Mouse (Mus musculus): ENCODE results near the gene Wnk4. TPM values are rescaled to one million over a fixed set of nuclear protein-coding genes. Genes with fewer than 3 reads are reported as not detected.

Gene Wnk4
- total RNA-seq, 1 experiment = 0.49 TPM

- Histone ChIP-seq H3K4me3 (ENCODE audit: insufficient read depth in 1 of 2, low read depth in 1 of 2, low read length in 2 of 2, poor library complexity in 1 of 2, severe bottlenecking in 1 of 2) (no peak overlapping the region), H3K27ac (ENCODE audit: insufficient read depth, low read depth, low read length, poor library complexity, severe bottlenecking) (no peak overlapping the region), H3K36me3 (ENCODE audit: control insufficient read depth, insufficient read depth, low read length, poor library complexity, severe bottlenecking) (no peaks in the 10 kb centered on the region), H3K9me3 (ENCODE audit: control insufficient read depth, insufficient read depth, low read depth, low read length) (no peaks in the 10 kb centered on the region), H3K4me1 (ENCODE audit: control insufficient read depth in 2 of 2, insufficient read depth in 2 of 2, low read length in 2 of 2, poor library complexity in 1 of 2) (peaks cover 15 to 21% of the 10 kb centered on the region in 2 experiments), H3K9ac (ENCODE audit: insufficient read depth, low read depth, low read length, poor library complexity, severe bottlenecking) (no peak overlapping the region)
- in situ Hi-C loops (cut with MboI; ENCODE audit: low sequenced_read_pairs in 2 of 2, unreplicated experiment in 2 of 2) = no loop called here
- TF ChIP-seq MAFK (IDR thresholded peaks at IDR 0.05; ENCODE audit: insufficient read depth, low read depth, low read length) (no peak), HCFC1 (IDR thresholded peaks at IDR 0.05; ENCODE audit: borderline replicate concordance, insufficient read depth, low read length) (no peak), ZC3H11A (IDR thresholded peaks at IDR 0.05; ENCODE audit: borderline replicate concordance, low read depth, low read length) (no peak), ZNF384 (IDR thresholded peaks at IDR 0.05; ENCODE audit: low read depth, low read length) (no peak), CHD2 (IDR thresholded peaks at IDR 0.05; ENCODE audit: low read depth, low read length) (no peak)
- no peak for DNase-seq (ENCODE audit: low read depth, low spot score)
Observed at GRCm38 (mm10) chr11:101235429-101235828, 24.9 kb upstream of the Wnk4 start.

- no peak overlapping the region for H3K9ac ChIP-seq (ENCODE audit: insufficient read depth, low read depth, low read length, poor library complexity, severe bottlenecking)
- H3K4me1 ChIP-seq (ENCODE audit: control insufficient read depth in 2 of 2, insufficient read depth in 2 of 2, low read length in 2 of 2, poor library complexity in 1 of 2) = peaks cover 6 to 9% of the 10 kb centered on the region in 2 experiments
- H3K27ac ChIP-seq (ENCODE audit: insufficient read depth, low read depth, low read length, poor library complexity, severe bottlenecking) = no peak overlapping the region
- no peaks in the 10 kb centered on the region for H3K36me3 ChIP-seq (ENCODE audit: control insufficient read depth, insufficient read depth, low read length, poor library complexity, severe bottlenecking)
- H3K9me3 ChIP-seq (ENCODE audit: control insufficient read depth, insufficient read depth, low read depth, low read length) = no peaks in the 10 kb centered on the region
- TF ChIP-seq CHD2 (IDR thresholded peaks at IDR 0.05; ENCODE audit: low read depth, low read length) (no peak), MAFK (IDR thresholded peaks at IDR 0.05; ENCODE audit: insufficient read depth, low read depth, low read length) (no peak), ZC3H11A (IDR thresholded peaks at IDR 0.05; ENCODE audit: borderline replicate concordance, low read depth, low read length) (no peak), ZNF384 (IDR thresholded peaks at IDR 0.05; ENCODE audit: low read depth, low read length) (no peak), HCFC1 (IDR thresholded peaks at IDR 0.05; ENCODE audit: borderline replicate concordance, insufficient read depth, low read length) (no peak)
- H3K4me3 ChIP-seq (ENCODE audit: insufficient read depth in 1 of 2, low read depth in 1 of 2, low read length in 2 of 2, poor library complexity in 1 of 2, severe bottlenecking in 1 of 2) = no peak overlapping the region
- in situ Hi-C loops (cut with MboI; ENCODE audit: low sequenced_read_pairs in 2 of 2, unreplicated experiment in 2 of 2) = no loop called here
- no peak for DNase-seq (ENCODE audit: low read depth, low spot score)
Observed at GRCm38 (mm10) chr11:101236782-101237181, 23.6 kb upstream of the Wnk4 start.

- TF ChIP-seq ZNF384 (IDR thresholded peaks at IDR 0.05; ENCODE audit: low read depth, low read length) (no peak), CHD2 (IDR thresholded peaks at IDR 0.05; ENCODE audit: low read depth, low read length) (no peak), ZC3H11A (IDR thresholded peaks at IDR 0.05; ENCODE audit: borderline replicate concordance, low read depth, low read length) (no peak), HCFC1 (IDR thresholded peaks at IDR 0.05; ENCODE audit: borderline replicate concordance, insufficient read depth, low read length) (no peak), MAFK (IDR thresholded peaks at IDR 0.05; ENCODE audit: insufficient read depth, low read depth, low read length) (no peak)
- Histone ChIP-seq H3K9ac (ENCODE audit: insufficient read depth, low read depth, low read length, poor library complexity, severe bottlenecking) (no peak overlapping the region), H3K9me3 (ENCODE audit: control insufficient read depth, insufficient read depth, low read depth, low read length) (no peaks in the 10 kb centered on the region), H3K27ac (ENCODE audit: insufficient read depth, low read depth, low read length, poor library complexity, severe bottlenecking) (no peak overlapping the region), H3K4me1 (ENCODE audit: control insufficient read depth in 2 of 2, insufficient read depth in 2 of 2, low read length in 2 of 2, poor library complexity in 1 of 2) (peaks cover under 1 to 3% of the 10 kb centered on the region in 2 experiments; a peak in 2 of 4 replicates), H3K36me3 (ENCODE audit: control insufficient read depth, insufficient read depth, low read length, poor library complexity, severe bottlenecking) (no peaks in the 10 kb centered on the region), H3K4me3 (ENCODE audit: insufficient read depth in 1 of 2, low read depth in 1 of 2, low read length in 2 of 2, poor library complexity in 1 of 2, severe bottlenecking in 1 of 2) (no peak overlapping the region)
- in situ Hi-C loops (cut with MboI; ENCODE audit: low sequenced_read_pairs in 2 of 2, unreplicated experiment in 2 of 2) = no loop called here
- no peak for DNase-seq (ENCODE audit: low read depth, low spot score)
Observed at GRCm38 (mm10) chr11:101238071-101238647, 22.2 kb upstream of the Wnk4 start.

- no peak for DNase-seq (ENCODE audit: low read depth, low spot score)
- no peak for TF ChIP-seq ZNF384 (IDR thresholded peaks at IDR 0.05; ENCODE audit: low read depth, low read length)
- TF ChIP-seq ZC3H11A (IDR thresholded peaks at IDR 0.05; ENCODE audit: borderline replicate concordance, low read depth, low read length) = no peak
- TF ChIP-seq HCFC1 (IDR thresholded peaks at IDR 0.05; ENCODE audit: borderline replicate concordance, insufficient read depth, low read length) = no peak
- TF ChIP-seq MAFK (IDR thresholded peaks at IDR 0.05; ENCODE audit: insufficient read depth, low read depth, low read length) = no peak
- no peak for TF ChIP-seq CHD2 (IDR thresholded peaks at IDR 0.05; ENCODE audit: low read depth, low read length)
- Histone ChIP-seq H3K9ac (ENCODE audit: insufficient read depth, low read depth, low read length, poor library complexity, severe bottlenecking) (no peak overlapping the region), H3K4me3 (ENCODE audit: insufficient read depth in 1 of 2, low read depth in 1 of 2, low read length in 2 of 2, poor library complexity in 1 of 2, severe bottlenecking in 1 of 2) (no peak overlapping the region), H3K4me1 (ENCODE audit: control insufficient read depth in 2 of 2, insufficient read depth in 2 of 2, low read length in 2 of 2, poor library complexity in 1 of 2) (peaks cover 0 to 15% of the 10 kb centered on the region in 2 experiments; a peak in 1 of 4 replicates), H3K9me3 (ENCODE audit: control insufficient read depth, insufficient read depth, low read depth, low read length) (no peaks in the 10 kb centered on the region), H3K27ac (ENCODE audit: insufficient read depth, low read depth, low read length, poor library complexity, severe bottlenecking) (no peak overlapping the region), H3K36me3 (ENCODE audit: control insufficient read depth, insufficient read depth, low read length, poor library complexity, severe bottlenecking) (no peaks in the 10 kb centered on the region)
- in situ Hi-C loops (cut with MboI; ENCODE audit: low sequenced_read_pairs in 2 of 2, unreplicated experiment in 2 of 2) = no loop called here
Observed at GRCm38 (mm10) chr11:101245071-101245470, 15.3 kb upstream of the Wnk4 start.

Data from ES-E14 (cell line).